Mouse (Mus musculus): ENCODE measurements around the gene Rpl29.

- TF ChIP-seq CTCF (IDR thresholded peaks at IDR 0.05; ENCODE audit: low read depth) (no peak), EP300 (optimal IDR thresholded peaks at IDR 0.05) (no peak)
These were observed 31.3 kb downstream of the Rpl29 start for GRCm38 (mm10) chr9:106460401-106461025.
